21 mouse cellular contexts compared by ENCODE assay signal in the genomic region with DNA sequence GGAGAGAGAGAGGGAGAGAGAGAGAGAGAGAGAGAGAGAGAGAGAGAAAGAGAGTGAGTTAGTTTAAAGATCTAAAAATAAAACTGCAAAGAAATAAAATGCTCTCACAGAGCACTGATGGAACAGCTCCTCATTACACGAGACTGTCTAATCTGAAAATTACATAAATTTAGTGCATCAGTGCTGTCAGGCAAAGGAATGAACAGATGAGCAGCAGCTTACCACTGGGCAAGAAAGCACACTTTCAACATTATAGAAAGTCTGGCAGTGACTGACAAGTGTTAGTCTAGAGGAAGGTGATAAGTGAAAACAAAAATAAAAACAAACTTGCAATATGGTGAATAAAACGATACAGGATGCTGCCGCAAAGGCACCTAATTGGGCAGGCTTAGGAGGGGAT. TPM values are rescaled to one million over a fixed set of nuclear protein-coding genes. Genes with fewer than 3 reads are reported as not detected.
DNase-seq lines count a peak whose midpoint lies in the region; ATAC-seq and TF ChIP-seq lines count a peak whose summit lies in the region.
"Had no signal": no experiment of that assay in that cellular context is flagged by ENCODE, and none has a peak within 500 bp of the region (broad histone marks: within the 10 kb centered on the region; RNA-seq: fewer than 3 reads in every experiment).

No protein-coding gene starts in this region.

- no peaks in the 10 kb centered on the region for H3K36me3 ChIP-seq in forebrain, embryonic 15.5 days
- H3K36me3 ChIP-seq in forebrain, embryonic 13.5 days (ENCODE audit: poor library complexity, severe bottlenecking), result no peaks in the 10 kb centered on the region
- H3K36me3 ChIP-seq in forebrain, postnatal 0 days (ENCODE audit: insufficient read depth), result no peaks in the 10 kb centered on the region
- no peaks in the 10 kb centered on the region for H3K36me3 ChIP-seq in forebrain, embryonic 12.5 days (replicated peaks)
- no peaks in the 10 kb centered on the region for H3K36me3 ChIP-seq in midbrain, embryonic 11.5 days (ENCODE audit: control insufficient read depth, insufficient read depth, low read length)
- no peaks in the 10 kb centered on the region for H3K36me3 ChIP-seq in midbrain, postnatal 0 days (ENCODE audit: insufficient read depth, low read length)
- H3K36me3 ChIP-seq: embryonic facial prominence, embryonic 15.5 days had no signal

- H3K4me2 ChIP-seq in forebrain, embryonic 15.5 days (replicated peaks), result no peak overlapping the region
- H3K4me2 ChIP-seq in forebrain, embryonic 13.5 days, result no peak overlapping the region
- H3K4me2 ChIP-seq in forebrain, postnatal 0 days (ENCODE audit: low read depth), result no peak overlapping the region
- H3K4me2 ChIP-seq in forebrain, embryonic 12.5 days, result no peak overlapping the region
- H3K4me2 ChIP-seq in midbrain, embryonic 11.5 days, result no peak overlapping the region
- H3K4me2 ChIP-seq in midbrain, postnatal 0 days (ENCODE audit: low read depth, low read length, poor library complexity, severe bottlenecking), result no peak overlapping the region
- H3K4me2 ChIP-seq: embryonic facial prominence, embryonic 13.5 days; embryonic facial prominence, embryonic 15.5 days had no signal

- no peak for TF ChIP-seq CTCF in forebrain, postnatal 0 days (IDR thresholded peaks at IDR 0.05; ENCODE audit: low read depth)
- no peak for TF ChIP-seq CTCF in midbrain, postnatal 0 days (IDR thresholded peaks at IDR 0.05)
- TF ChIP-seq CTCF in brain, embryonic 14.5 days (IDR thresholded peaks at IDR 0.05; ENCODE audit: borderline replicate concordance, extremely low read depth, insufficient read depth, insufficient read length), result no peak

- H3K4me3 ChIP-seq in forebrain, embryonic 15.5 days, result no peak overlapping the region
- H3K4me3 ChIP-seq in forebrain, embryonic 13.5 days, result no peak overlapping the region
- H3K4me3 ChIP-seq in forebrain, postnatal 0 days (ENCODE audit: low read depth, low read length), result no peak overlapping the region
- no peak overlapping the region for H3K4me3 ChIP-seq in forebrain, embryonic 12.5 days (replicated peaks)
- H3K4me3 ChIP-seq in midbrain, embryonic 11.5 days (ENCODE audit: low read depth, low read length), result no peak overlapping the region
- no peak overlapping the region for H3K4me3 ChIP-seq in midbrain, postnatal 0 days (ENCODE audit: low read depth, low read length)
- H3K4me3 ChIP-seq: embryonic facial prominence, embryonic 13.5 days; embryonic facial prominence, embryonic 15.5 days; erythroblast, embryonic 14.5 days had no signal

- TF ChIP-seq POLR2A in brain, embryonic 14.5 days (IDR thresholded peaks at IDR 0.05; ENCODE audit: borderline replicate concordance, extremely low read depth, insufficient read depth, insufficient read length, poor library complexity, severe bottlenecking), result no peak

- DNase-seq in forebrain, postnatal 0 days, result no peak
- DNase-seq in midbrain, embryonic 11.5 days (ENCODE audit: low spot score, missing footprints), result peak; percentile 41
- no peak for DNase-seq in midbrain, postnatal 0 days (ENCODE audit: low spot score)
- DNase-seq in brain, embryonic 14.5 days (ENCODE audit: low read depth), result peak; percentile 40
- DNase-seq in urinary bladder, postnatal 4 days (ENCODE audit: low spot score in 2 of 2), result no peak
- DNase-seq: adrenal gland, adult 2 months; adrenal gland, postnatal 10 days; adrenal gland, postnatal 25 days; cerebellum, adult 11 months; cerebellum, adult 18-20 months; cerebellum, adult 8-10 months; cerebellum, adult 9-11 months; cerebellum, postnatal 14 days; cerebellum, postnatal 36 days; embryo, embryonic 11 days had no signal

- peak; percentile 61; the same call in 1 of the 2 replicates for ATAC-seq in forebrain, embryonic 15.5 days (replicated peaks)
- ATAC-seq in forebrain, embryonic 13.5 days, result no peak
- peak; percentile 82 for ATAC-seq in forebrain, postnatal 0 days
- ATAC-seq in forebrain, embryonic 12.5 days (ENCODE audit: low FRiP score), result no peak
- no peak for ATAC-seq in midbrain, embryonic 11.5 days (ENCODE audit: low FRiP score)
- no peak for ATAC-seq in midbrain, postnatal 0 days (ENCODE audit: low FRiP score)

- 51% methylated on average over 3 of the region's 3 CpGs for WGBS in forebrain, embryonic 15.5 days
- WGBS in forebrain, embryonic 13.5 days, result 70% methylated on average over 3 of the region's 3 CpGs
- WGBS in forebrain, postnatal 0 days, result 50% methylated on average over 3 of the region's 3 CpGs
- 83% methylated on average over 3 of the region's 3 CpGs for WGBS in forebrain, embryonic 12.5 days
- 87% methylated on average over 3 of the region's 3 CpGs for WGBS in midbrain, embryonic 11.5 days
- WGBS in midbrain, postnatal 0 days, result 69% methylated on average over 3 of the region's 3 CpGs

- H3K4me1 ChIP-seq in forebrain, embryonic 15.5 days, result 0 out of 2 replicates have a peak, but pooled peaks cover 4% of the 10 kb centered on the region
- H3K4me1 ChIP-seq in forebrain, embryonic 13.5 days, result no peaks in the 10 kb centered on the region
- H3K4me1 ChIP-seq in forebrain, postnatal 0 days (ENCODE audit: insufficient read depth), result no peaks in the 10 kb centered on the region
- no peaks in the 10 kb centered on the region for H3K4me1 ChIP-seq in forebrain, embryonic 12.5 days
- no peaks in the 10 kb centered on the region for H3K4me1 ChIP-seq in midbrain, embryonic 11.5 days (ENCODE audit: control insufficient read depth, insufficient read depth, low read length)
- 0 out of 2 replicates have a peak, but pooled peaks cover 2% of the 10 kb centered on the region for H3K4me1 ChIP-seq in midbrain, postnatal 0 days (ENCODE audit: insufficient read depth, low read length)

- no peaks in the 10 kb centered on the region for H3K9me3 ChIP-seq in forebrain, embryonic 15.5 days
- no peaks in the 10 kb centered on the region for H3K9me3 ChIP-seq in forebrain, embryonic 13.5 days (replicated peaks)
- H3K9me3 ChIP-seq in forebrain, postnatal 0 days (ENCODE audit: low read length), result no peaks in the 10 kb centered on the region
- no peaks in the 10 kb centered on the region for H3K9me3 ChIP-seq in forebrain, embryonic 12.5 days
- no peaks in the 10 kb centered on the region for H3K9me3 ChIP-seq in midbrain, embryonic 11.5 days (ENCODE audit: control insufficient read depth, low read length)
- no peaks in the 10 kb centered on the region for H3K9me3 ChIP-seq in midbrain, postnatal 0 days (ENCODE audit: low read length)
- H3K9me3 ChIP-seq: embryonic facial prominence, embryonic 13.5 days; embryonic facial prominence, embryonic 15.5 days had no signal

- H3K9ac ChIP-seq in forebrain, embryonic 15.5 days (replicated peaks), result no peak overlapping the region
- H3K9ac ChIP-seq in forebrain, embryonic 13.5 days, result no peak overlapping the region
- no peak overlapping the region for H3K9ac ChIP-seq in forebrain, postnatal 0 days
- no peak overlapping the region for H3K9ac ChIP-seq in forebrain, embryonic 12.5 days
- H3K9ac ChIP-seq in midbrain, embryonic 11.5 days (ENCODE audit: low read length), result no peak overlapping the region
- H3K9ac ChIP-seq in midbrain, postnatal 0 days (replicated peaks; ENCODE audit: low read length, poor library complexity, severe bottlenecking), result no peak overlapping the region
- H3K9ac ChIP-seq: embryonic facial prominence, embryonic 13.5 days; embryonic facial prominence, embryonic 15.5 days had no signal

- no peaks in the 10 kb centered on the region for H3K27me3 ChIP-seq in forebrain, embryonic 15.5 days
- H3K27me3 ChIP-seq in forebrain, embryonic 13.5 days, result no peaks in the 10 kb centered on the region
- no peaks in the 10 kb centered on the region for H3K27me3 ChIP-seq in forebrain, postnatal 0 days (ENCODE audit: insufficient read depth, low read length)
- H3K27me3 ChIP-seq in forebrain, embryonic 12.5 days, result no peaks in the 10 kb centered on the region
- no peaks in the 10 kb centered on the region for H3K27me3 ChIP-seq in midbrain, embryonic 11.5 days (ENCODE audit: control insufficient read depth, insufficient read depth, low read length)
- H3K27me3 ChIP-seq in midbrain, postnatal 0 days (ENCODE audit: insufficient read depth, low read length), result no peaks in the 10 kb centered on the region
- H3K27me3 ChIP-seq: embryonic facial prominence, embryonic 13.5 days; embryonic facial prominence, embryonic 15.5 days had no signal

- no peak overlapping the region for H3K27ac ChIP-seq in forebrain, embryonic 15.5 days (replicated peaks)
- no peak overlapping the region for H3K27ac ChIP-seq in forebrain, embryonic 13.5 days
- H3K27ac ChIP-seq in forebrain, postnatal 0 days (ENCODE audit: low read depth, low read length), result no peak overlapping the region
- no peak overlapping the region for H3K27ac ChIP-seq in forebrain, embryonic 12.5 days
- H3K27ac ChIP-seq in midbrain, embryonic 11.5 days (ENCODE audit: low read depth, low read length), result no peak overlapping the region
- no peak overlapping the region for H3K27ac ChIP-seq in midbrain, postnatal 0 days (ENCODE audit: low read depth, low read length)
- H3K27ac ChIP-seq: embryonic facial prominence, embryonic 13.5 days; embryonic facial prominence, embryonic 15.5 days had no signal

RNA-seq across cellular contexts. Expression of a gene that starts 11.9 kb away (rescaled TPM):
- polyA plus RNA-seq in forebrain, embryonic 15.5 days (2015; fragmentation: Nextera tagmentation; extraction: Ambion mirVana), result 21.6 and 23.7 TPM in 2 replicates
- 18.4 and 20.2 TPM in 2 replicates for polyA plus RNA-seq in forebrain, embryonic 13.5 days (2015; fragmentation: Nextera tagmentation; extraction: Ambion mirVana)
- total RNA-seq in forebrain, postnatal 0 days (2014; rRNA removed), result 31.1 and 42.4 TPM in 2 replicates
- 6.5 and 12.9 TPM in 2 replicates for polyA plus RNA-seq in forebrain, postnatal 0 days (2015; fragmentation: Nextera tagmentation; extraction: Ambion mirVana)
- 24.9 and 27.1 TPM in 2 replicates for polyA plus RNA-seq in forebrain, embryonic 12.5 days (2016; fragmentation: Nextera tagmentation; extraction: Ambion mirVana)
- polyA plus RNA-seq in midbrain, embryonic 11.5 days (2014; fragmentation: Nextera tagmentation; extraction: Ambion mirVana), result 20.4 and 22.7 TPM in 2 replicates
- 46.0 and 48.0 TPM in 2 replicates for total RNA-seq in midbrain, postnatal 0 days (2014; rRNA removed)
- polyA plus RNA-seq in midbrain, postnatal 0 days (2015; fragmentation: Nextera tagmentation; extraction: Ambion mirVana), result 14.4 and 17.1 TPM in 2 replicates
- 24.0 and 26.9 TPM in 2 replicates for polyA plus RNA-seq in brain, embryonic 14.5 days (2012; rRNA removed)

Comparison
In these comparisons a context has a peak if more than half of its experiments do, and no peak if none do; other contexts are left out.
1. ATAC-seq: peak in forebrain, embryonic 15.5 days (single experiment) and forebrain, postnatal 0 days (single experiment); none in forebrain, embryonic 13.5 days (single experiment), forebrain, embryonic 12.5 days (single experiment), midbrain, embryonic 11.5 days (single experiment) and midbrain, postnatal 0 days (single experiment).
2. DNase-seq: peak in midbrain, embryonic 11.5 days (single experiment) and brain, embryonic 14.5 days (single experiment); none in forebrain, postnatal 0 days (single experiment), midbrain, postnatal 0 days (single experiment) and urinary bladder, postnatal 4 days (0 of 2).